In genomic region chr2:91287563-91287962, GRCm38 (mm10) we compare ENCODE assay signal across 21 mouse cellular contexts. TPM values are rescaled to one million over a fixed set of nuclear protein-coding genes. Genes with fewer than 3 reads are reported as not detected.
DNase-seq lines count a peak whose midpoint lies in the region; ATAC-seq and TF ChIP-seq lines count a peak whose summit lies in the region.
"Had no signal": no experiment of that assay in that cellular context is flagged by ENCODE, and none has a peak within 500 bp of the region (broad histone marks: within the 10 kb centered on the region; RNA-seq: fewer than 3 reads in every experiment).

No protein-coding gene starts in this region.

- peaks cover 4% of the 10 kb centered on the region; the same call in 1 of the 2 replicates for H3K4me1 ChIP-seq in embryonic facial prominence, embryonic 11.5 days (ENCODE audit: control insufficient read depth, insufficient read depth, low read length)
- H3K4me1 ChIP-seq in embryonic facial prominence, embryonic 10.5 days: peaks cover 23% of the 10 kb centered on the region
- H3K4me1 ChIP-seq in liver, embryonic 15.5 days (replicated peaks): peaks cover 9% of the 10 kb centered on the region
- no peaks in the 10 kb centered on the region for H3K4me1 ChIP-seq in liver, postnatal 0 days (ENCODE audit: insufficient read depth)
- H3K4me1 ChIP-seq in G1E (ENCODE audit: insufficient read depth, low read depth, low read length): peaks cover 35% of the 10 kb centered on the region
- no peaks in the 10 kb centered on the region; the same call in 1 of the 2 replicates for H3K4me1 ChIP-seq in liver, embryonic 16.5 days (ENCODE audit: control insufficient read depth, low read depth, low read length)

- H3K36me3 ChIP-seq in embryonic facial prominence, embryonic 11.5 days (replicated peaks; ENCODE audit: control insufficient read depth, insufficient read depth, low read depth, low read length): no peaks in the 10 kb centered on the region
- peaks cover 4% of the 10 kb centered on the region for H3K36me3 ChIP-seq in embryonic facial prominence, embryonic 10.5 days (replicated peaks)
- no peaks in the 10 kb centered on the region for H3K36me3 ChIP-seq in liver, embryonic 15.5 days (replicated peaks)
- no peaks in the 10 kb centered on the region for H3K36me3 ChIP-seq in liver, postnatal 0 days (replicated peaks; ENCODE audit: insufficient read depth, low read length)
- H3K36me3 ChIP-seq in G1E (replicated peaks): no peaks in the 10 kb centered on the region
- no peaks in the 10 kb centered on the region for H3K36me3 ChIP-seq in liver, embryonic 16.5 days (ENCODE audit: control insufficient read depth, insufficient read depth)
- H3K36me3 ChIP-seq: embryonic facial prominence, embryonic 12.5 days; forebrain, embryonic 15.5 days; heart, embryonic 10.5 days; hindbrain, embryonic 12.5 days had no signal

- H3K9ac ChIP-seq in embryonic facial prominence, embryonic 11.5 days (replicated peaks; ENCODE audit: low read length): no peak overlapping the region
- H3K9ac ChIP-seq in liver, embryonic 15.5 days: no peak overlapping the region
- no peak overlapping the region for H3K9ac ChIP-seq in liver, postnatal 0 days (replicated peaks)
- no peak overlapping the region for H3K9ac ChIP-seq in liver, embryonic 16.5 days (ENCODE audit: low read depth, low read length)
- H3K9ac ChIP-seq: embryonic facial prominence, embryonic 12.5 days; forebrain, embryonic 15.5 days; hindbrain, embryonic 12.5 days had no signal

- DNase-seq in embryonic facial prominence, embryonic 11.5 days (ENCODE audit: low spot score): peak; percentile 5
- DNase-seq in embryonic facial prominence, embryonic 10.5 days (ENCODE audit: low spot score): no peak
- DNase-seq in liver, postnatal 0 days: no peak
- DNase-seq in G1E (ENCODE audit: low spot score): no peak
- no peak for DNase-seq in adrenal gland, postnatal 10 days
- DNase-seq in thymus, postnatal 0 days (ENCODE audit: low spot score): no peak
- DNase-seq: adrenal gland, postnatal 25 days; B cell, adult 2 months; cerebellum, adult 18-20 months; cerebellum, adult 9-11 months; gastrocnemius, postnatal 10 days; heart, adult 18-20 months; heart, postnatal 10 days; heart, postnatal 4 days had no signal

- no peak overlapping the region for H3K27ac ChIP-seq in embryonic facial prominence, embryonic 11.5 days (replicated peaks; ENCODE audit: low read depth, low read length)
- H3K27ac ChIP-seq in embryonic facial prominence, embryonic 10.5 days (replicated peaks): no peak overlapping the region; the same call in 1 of the 2 replicates
- H3K27ac ChIP-seq in liver, embryonic 15.5 days (replicated peaks): no peak overlapping the region
- H3K27ac ChIP-seq in liver, postnatal 0 days (ENCODE audit: low read depth): no peak overlapping the region
- H3K27ac ChIP-seq in liver, embryonic 16.5 days (ENCODE audit: low read length): no peak overlapping the region
- H3K27ac ChIP-seq: embryonic facial prominence, embryonic 12.5 days; forebrain, embryonic 15.5 days; heart, embryonic 10.5 days; hindbrain, embryonic 12.5 days had no signal

- no peaks in the 10 kb centered on the region for H3K9me3 ChIP-seq in embryonic facial prominence, embryonic 11.5 days (replicated peaks; ENCODE audit: control insufficient read depth, low read length)
- no peaks in the 10 kb centered on the region for H3K9me3 ChIP-seq in embryonic facial prominence, embryonic 10.5 days
- no peaks in the 10 kb centered on the region for H3K9me3 ChIP-seq in liver, embryonic 15.5 days (replicated peaks)
- H3K9me3 ChIP-seq in liver, postnatal 0 days (ENCODE audit: low read length): no peaks in the 10 kb centered on the region
- H3K9me3 ChIP-seq in G1E (replicated peaks): no peaks in the 10 kb centered on the region
- H3K9me3 ChIP-seq in liver, embryonic 16.5 days (replicated peaks; ENCODE audit: control insufficient read depth, low read length): no peaks in the 10 kb centered on the region
- H3K9me3 ChIP-seq: embryonic facial prominence, embryonic 12.5 days; forebrain, embryonic 15.5 days; heart, embryonic 10.5 days; hindbrain, embryonic 12.5 days had no signal

- TF ChIP-seq CTCF in liver, postnatal 0 days (IDR thresholded peaks at IDR 0.05; ENCODE audit: low read depth): no peak
- no peak for TF ChIP-seq CTCF in G1E (IDR thresholded peaks at IDR 0.05; ENCODE audit: low read depth, low read length)

- no peak for TF ChIP-seq EP300 in liver, postnatal 0 days (IDR thresholded peaks at IDR 0.05; ENCODE audit: low read depth)

- no peaks in the 10 kb centered on the region for H3K27me3 ChIP-seq in embryonic facial prominence, embryonic 11.5 days (ENCODE audit: control insufficient read depth, insufficient read depth, low read length)
- H3K27me3 ChIP-seq in embryonic facial prominence, embryonic 10.5 days (replicated peaks; ENCODE audit: low read depth, poor library complexity, severe bottlenecking): no peaks in the 10 kb centered on the region
- no peaks in the 10 kb centered on the region for H3K27me3 ChIP-seq in liver, embryonic 15.5 days
- no peaks in the 10 kb centered on the region for H3K27me3 ChIP-seq in liver, postnatal 0 days (ENCODE audit: insufficient read depth, low read length)
- H3K27me3 ChIP-seq in G1E (ENCODE audit: insufficient read depth, low read length): peaks cover 23% of the 10 kb centered on the region
- no peaks in the 10 kb centered on the region for H3K27me3 ChIP-seq in liver, embryonic 16.5 days (ENCODE audit: control insufficient read depth, insufficient read depth, low read depth, low read length)
- H3K27me3 ChIP-seq: embryonic facial prominence, embryonic 12.5 days; forebrain, embryonic 15.5 days; hindbrain, embryonic 12.5 days had no signal

- ATAC-seq in embryonic facial prominence, embryonic 11.5 days (replicated peaks; ENCODE audit: insufficient number of reproducible peaks, low FRiP score, low TSS enrichment, low read depth): no peak
- ATAC-seq in liver, embryonic 15.5 days (ENCODE audit: insufficient read depth): peak; percentile 36
- no peak for ATAC-seq in liver, postnatal 0 days
- peak; percentile 34; the same call in 1 of the 2 replicates for ATAC-seq in G1E (ENCODE audit: extremely low read depth, insufficient number of reproducible peaks, low FRiP score, poor library complexity, severe bottlenecking)
- peak; percentile 50; the same call in 1 of the 2 replicates for ATAC-seq in liver, embryonic 16.5 days (ENCODE audit: low read depth)
- ATAC-seq: CD4-positive, CD25-positive, alpha-beta regulatory T cell, adult 4 months; forebrain, embryonic 15.5 days had no signal

- 60% methylated on average over 6 of the region's 6 CpGs for WGBS in embryonic facial prominence, embryonic 11.5 days
- 62% methylated on average over 6 of the region's 6 CpGs for WGBS in embryonic facial prominence, embryonic 10.5 days
- WGBS in liver, embryonic 15.5 days (ENCODE audit: insufficient replicate concordance): 24% methylated on average over 6 of the region's 6 CpGs
- WGBS in liver, postnatal 0 days (ENCODE audit: insufficient replicate concordance): 39% methylated on average over 6 of the region's 6 CpGs
- WGBS in liver, embryonic 16.5 days (ENCODE audit: insufficient replicate concordance): 24% methylated on average over 6 of the region's 6 CpGs

- H3K4me3 ChIP-seq in embryonic facial prominence, embryonic 11.5 days (ENCODE audit: low read depth, low read length): no peak overlapping the region
- H3K4me3 ChIP-seq in embryonic facial prominence, embryonic 10.5 days: no peak overlapping the region
- H3K4me3 ChIP-seq in liver, embryonic 15.5 days (replicated peaks): no peak overlapping the region
- H3K4me3 ChIP-seq in liver, postnatal 0 days (ENCODE audit: low read depth, low read length): no peak overlapping the region
- no peak overlapping the region for H3K4me3 ChIP-seq in G1E (ENCODE audit: low read depth, low read length)
- H3K4me3 ChIP-seq in liver, embryonic 16.5 days (ENCODE audit: low read depth, low read length): no peak overlapping the region
- H3K4me3 ChIP-seq: embryonic facial prominence, embryonic 12.5 days; forebrain, embryonic 15.5 days; heart, embryonic 10.5 days; hindbrain, embryonic 12.5 days had no signal

- H3K4me2 ChIP-seq in embryonic facial prominence, embryonic 11.5 days (ENCODE audit: low read depth, low read length): no peak overlapping the region
- H3K4me2 ChIP-seq in liver, embryonic 15.5 days: no peak overlapping the region
- H3K4me2 ChIP-seq in liver, postnatal 0 days (ENCODE audit: low read depth, low read length): no peak overlapping the region
- H3K4me2 ChIP-seq in liver, embryonic 16.5 days (ENCODE audit: low read depth, low read length): no peak overlapping the region
- H3K4me2 ChIP-seq: embryonic facial prominence, embryonic 12.5 days; forebrain, embryonic 15.5 days; hindbrain, embryonic 12.5 days had no signal

RNA-seq across cellular contexts. Expression of gene Arfgap2, which starts 22.8 kb away (rescaled TPM):
- 82.9 and 83.6 TPM in 2 replicates for polyA plus RNA-seq in embryonic facial prominence, embryonic 11.5 days (2014; fragmentation: Nextera tagmentation; extraction: Ambion mirVana)
- 101 and 102 TPM in 2 replicates for polyA plus RNA-seq in embryonic facial prominence, embryonic 10.5 days (2016; fragmentation: Nextera tagmentation; extraction: Ambion mirVana)
- polyA plus RNA-seq in liver, embryonic 15.5 days (2015; fragmentation: Nextera tagmentation; extraction: Ambion mirVana): 60.7 and 67.9 TPM in 2 replicates
- polyA plus RNA-seq in liver, postnatal 0 days (2015; fragmentation: Nextera tagmentation; extraction: Ambion mirVana): 64.2 and 65.1 TPM in 2 replicates
- 48.5 and 52.4 TPM in 2 replicates for total RNA-seq in G1E (2014; fragmentation: Nextera tagmentation)
- 53.0 and 54.9 TPM in 2 replicates for total RNA-seq in G1E (2017)
- polyA plus RNA-seq in G1E (2012): 42.1 and 44.2 TPM in 2 replicates
- 64.8 and 65.8 TPM in 2 replicates for polyA plus RNA-seq in liver, embryonic 16.5 days (2015; fragmentation: Nextera tagmentation; extraction: Ambion mirVana)
- 10 to 100 TPM; 80.3 to 90.2 TPM for total RNA-seq in adrenal gland, postnatal 10 days (2021)
- polyA plus RNA-seq in thymus, postnatal 0 days (2015; fragmentation: Nextera tagmentation; extraction: Ambion mirVana): 95.7 and 99.8 TPM in 2 replicates

RNA-seq across cellular contexts. Expression of gene Pacsin3, which starts 31.8 kb away (rescaled TPM):
- 20.1 and 23.0 TPM in 2 replicates for polyA plus RNA-seq in embryonic facial prominence, embryonic 11.5 days (2014; fragmentation: Nextera tagmentation; extraction: Ambion mirVana)
- 33.4 and 33.6 TPM in 2 replicates for polyA plus RNA-seq in embryonic facial prominence, embryonic 10.5 days (2016; fragmentation: Nextera tagmentation; extraction: Ambion mirVana)
- 15.8 and 18.2 TPM in 2 replicates for polyA plus RNA-seq in liver, embryonic 15.5 days (2015; fragmentation: Nextera tagmentation; extraction: Ambion mirVana)
- polyA plus RNA-seq in liver, postnatal 0 days (2015; fragmentation: Nextera tagmentation; extraction: Ambion mirVana): 27.8 and 28.5 TPM in 2 replicates
- not detected in 2 replicates for total RNA-seq in G1E (2014; fragmentation: Nextera tagmentation)
- total RNA-seq in G1E (2017): 0.33 and 0.35 TPM in 2 replicates
- polyA plus RNA-seq in G1E (2012): 0.16 and 0.44 TPM in 2 replicates
- 18.2 and 19.9 TPM in 2 replicates for polyA plus RNA-seq in liver, embryonic 16.5 days (2015; fragmentation: Nextera tagmentation; extraction: Ambion mirVana)
- 10 to 100 TPM; 53.9 to 80.0 TPM for total RNA-seq in adrenal gland, postnatal 10 days (2021)
- polyA plus RNA-seq in thymus, postnatal 0 days (2015; fragmentation: Nextera tagmentation; extraction: Ambion mirVana): 4.3 and 5.9 TPM in 2 replicates

RNA-seq across cellular contexts. Expression of gene Ddb2, which starts 50.8 kb away (rescaled TPM):
- 11.4 and 12.6 TPM in 2 replicates for polyA plus RNA-seq in embryonic facial prominence, embryonic 11.5 days (2014; fragmentation: Nextera tagmentation; extraction: Ambion mirVana)
- 9.3 and 9.9 TPM in 2 replicates for polyA plus RNA-seq in embryonic facial prominence, embryonic 10.5 days (2016; fragmentation: Nextera tagmentation; extraction: Ambion mirVana)
- polyA plus RNA-seq in liver, embryonic 15.5 days (2015; fragmentation: Nextera tagmentation; extraction: Ambion mirVana): 5.8 and 6.1 TPM in 2 replicates
- 4.0 and 4.2 TPM in 2 replicates for polyA plus RNA-seq in liver, postnatal 0 days (2015; fragmentation: Nextera tagmentation; extraction: Ambion mirVana)
- total RNA-seq in G1E (2014; fragmentation: Nextera tagmentation): 12.9 and 18.7 TPM in 2 replicates
- total RNA-seq in G1E (2017): 15.2 and 18.5 TPM in 2 replicates
- 1.3 and 1.5 TPM in 2 replicates for polyA plus RNA-seq in G1E (2012)
- polyA plus RNA-seq in liver, embryonic 16.5 days (2015; fragmentation: Nextera tagmentation; extraction: Ambion mirVana): 5.9 and 6.2 TPM in 2 replicates
- 10 to 100 TPM in 1 of 2 experiments, 1 to 10 TPM in 1; 9.2 to 16.3 TPM for total RNA-seq in adrenal gland, postnatal 10 days (2021)
- polyA plus RNA-seq in thymus, postnatal 0 days (2015; fragmentation: Nextera tagmentation; extraction: Ambion mirVana): 33.7 and 35.8 TPM in 2 replicates

Comparison
In these comparisons a context has a peak if more than half of its experiments do, and no peak if none do; other contexts are left out.
1. ATAC-seq: peak in liver, embryonic 15.5 days (single experiment), G1E (single experiment) and liver, embryonic 16.5 days (single experiment); none in embryonic facial prominence, embryonic 11.5 days (single experiment) and liver, postnatal 0 days (single experiment).